Mouse (Mus musculus) small intestine, adult 2 months (tissue): ENCODE data around the gene Cmtm5. TPM values are rescaled to one million over a fixed set of nuclear protein-coding genes. Genes with fewer than 3 reads are reported as not detected.
"Not testable (repeated sequence)": the region's sequence is repeated elsewhere in the genome, so short reads cannot be mapped to it uniquely, and the experiment has no call there.

Experiments
- H3K27ac ChIP-seq: fragments of 200-500 bp; 2 replicates; pipeline ENCODE4 v1.5.1; 2012; ENCODE audit warnings: low read depth, low read length, control low read depth, inconsistent platforms; ENCODE audit not compliant: insufficient read depth
- H3K27me3 ChIP-seq: fragments of 200-500 bp; 2 replicates; pipeline ENCODE4 v1.6.1; 2012; ENCODE audit warnings: mild to moderate bottlenecking, moderate library complexity, low read length, inconsistent platforms; ENCODE audit not compliant: control insufficient read depth, insufficient read depth
- H3K36me3 ChIP-seq: fragments of 200-500 bp; 2 replicates; pipeline ENCODE4 v1.6.1; 2012; ENCODE audit warnings: mild to moderate bottlenecking, low read length, control low read depth, inconsistent platforms; ENCODE audit not compliant: control insufficient read depth, insufficient read depth
- H3K4me1 ChIP-seq: fragments of 200-500 bp; 2 replicates; pipeline ENCODE4 v1.6.1; 2012; ENCODE audit warnings: low read length, inconsistent platforms, mixed read lengths; ENCODE audit not compliant: control insufficient read depth, insufficient read depth, insufficient read length
- H3K4me3 ChIP-seq: fragments of 200-500 bp; 2 replicates; pipeline ENCODE4 v1.5.1; 2012; ENCODE audit warnings: low read depth, mild to moderate bottlenecking, control low read depth, inconsistent platforms, low read length, moderate library complexity
- CTCF ChIP-seq: fragments of 200-500 bp; IDR thresholded peaks from 2 replicates; pipeline ENCODE4 v1.5.1; 2012; ENCODE audit warnings: low read depth, mild to moderate bottlenecking, control low read depth, inconsistent platforms, low read length, moderate library complexity, mixed read lengths; ENCODE audit not compliant: insufficient replicate concordance, insufficient read length; ENCODE audit errors: extremely low read depth
- POLR2A ChIP-seq: fragments of 200-500 bp; IDR thresholded peaks from 2 replicates; pipeline ENCODE4 v1.6.1; 2012; ENCODE audit warnings: low read depth, mild to moderate bottlenecking, control low read depth, inconsistent platforms, low read length, moderate library complexity
- WGBS: fragments of 180-500 bp; shearing (Covaris S2); methylation state at CpG from one replicate; pipeline ENCODE4 v1.1.7; 2018; 5-methylcytosine and 5-hydroxymethylcytosine counted together
- polyA plus RNA-seq: library from polyadenylated mRNA; depleted of rRNA; stranded (reverse); fragments of >200 nt; gene quantifications from 2 replicates; pipeline ENCODE4 v1.2.3, GENCODE M21; 2012

Cmtm5 gene
- polyA plus RNA-seq, 1 experiment: 0.46 TPM

- WGBS: 61% methylated on average over 7 of the region's 7 CpGs
- Histone ChIP-seq H3K27me3 (no peaks in the 10 kb centered on the region), H3K4me3 (no peak overlapping the region), H3K36me3 (no peaks in the 10 kb centered on the region), H3K27ac (no peak overlapping the region), H3K4me1 (no peaks in the 10 kb centered on the region)
- TF ChIP-seq POLR2A (no peak), CTCF (no peak)
Observed at GRCm38 (mm10) chr14:54962714-54963113, 26.7 kb downstream of the Cmtm5 start.

DNA sequence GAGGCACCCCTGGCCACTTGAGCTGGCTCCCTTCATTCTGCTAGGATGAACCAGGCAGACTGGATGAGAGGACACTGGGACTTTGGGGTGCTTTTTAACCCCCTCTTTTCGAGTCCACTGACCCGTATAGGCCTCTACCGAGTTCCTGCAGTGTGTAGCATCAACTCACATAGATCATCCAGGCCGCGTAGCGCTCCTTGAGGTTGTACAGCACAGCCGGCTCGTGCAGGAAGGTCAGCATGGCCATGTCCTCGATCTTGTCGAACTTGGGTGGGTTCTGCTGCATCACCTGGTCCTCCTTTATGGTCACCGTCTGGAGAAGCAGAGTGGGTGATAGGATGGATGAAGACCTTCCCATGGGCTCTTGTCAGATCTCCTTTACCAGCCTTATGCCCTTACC lies 27.7 kb downstream of the Cmtm5 start:
- H3K4me1 ChIP-seq: no peaks in the 10 kb centered on the region
- H3K36me3 ChIP-seq: no peaks in the 10 kb centered on the region
- no peak overlapping the region for H3K4me3 ChIP-seq
- WGBS: 84% methylated on average over 11 of the region's 11 CpGs
- no peak overlapping the region for H3K27ac ChIP-seq
- TF ChIP-seq CTCF (no peak), POLR2A (no peak)
- no peaks in the 10 kb centered on the region for H3K27me3 ChIP-seq

- H3K4me1 ChIP-seq: no peaks in the 10 kb centered on the region
- no peaks in the 10 kb centered on the region for H3K36me3 ChIP-seq
- WGBS: 67% methylated on average over 15 of the region's 15 CpGs
- no peak overlapping the region for H3K4me3 ChIP-seq
- H3K27ac ChIP-seq: no peak overlapping the region
- H3K27me3 ChIP-seq: no peaks in the 10 kb centered on the region
- TF ChIP-seq POLR2A (no peak), CTCF (no peak)
Observed at GRCm38 (mm10) chr14:54965044-54965443, 29.0 kb downstream of the Cmtm5 start.

DNA sequence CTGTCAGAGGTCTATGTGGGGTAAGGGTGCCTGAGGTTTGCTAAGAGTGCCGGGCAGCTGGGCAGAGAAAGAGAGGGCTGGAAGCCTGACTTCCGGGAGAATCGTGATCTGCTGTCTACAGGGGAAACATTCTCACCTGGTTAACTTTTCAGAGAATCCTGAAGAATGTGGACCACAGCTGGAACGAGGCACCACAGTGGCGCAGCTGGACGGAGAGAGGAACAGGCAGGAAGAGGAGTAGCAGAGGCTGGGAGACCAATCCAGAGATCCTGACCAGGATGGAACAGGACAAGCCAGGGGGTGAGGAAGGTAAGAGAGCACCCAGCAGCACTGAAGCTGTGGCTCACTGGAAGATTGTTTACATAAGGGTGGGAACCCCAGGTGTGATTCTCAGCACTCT lies 29.6 kb downstream of the Cmtm5 start:
- Histone ChIP-seq H3K27ac (no peak overlapping the region), H3K4me1 (no peaks in the 10 kb centered on the region), H3K27me3 (no peaks in the 10 kb centered on the region), H3K36me3 (no peaks in the 10 kb centered on the region), H3K4me3 (no peak overlapping the region)
- WGBS: 47% methylated on average over 6 of the region's 6 CpGs
- TF ChIP-seq CTCF (no peak), POLR2A (no peak)

GRCm38 (mm10) chr14:54966320-54966977 lies 30.4 kb downstream of the Cmtm5 start, which contains the start of gene Myh6:
Gene Myh6 (minus strand): TSS chr14:54966927.
- WGBS: 69% methylated on average over 7 of the region's 7 CpGs
- no peak within 1 kb of the TSS for H3K27ac ChIP-seq
- TF ChIP-seq CTCF (no peak), POLR2A (no peak)
- H3K27me3 ChIP-seq: no peaks in the 10 kb centered on the region
- no peaks in the 10 kb centered on the region for H3K4me1 ChIP-seq
- no peak within 1 kb of the TSS for H3K4me3 ChIP-seq
- no peaks in the 10 kb centered on the region for H3K36me3 ChIP-seq

GRCm38 (mm10) chr14:54967874-54968273 lies 31.8 kb downstream of the Cmtm5 start:
- no peaks in the 10 kb centered on the region for H3K36me3 ChIP-seq
- H3K27me3 ChIP-seq: no peaks in the 10 kb centered on the region
- 94% methylated on average over 3 of the region's 3 CpGs for WGBS
- H3K4me3 ChIP-seq: no peak overlapping the region
- no peak for TF ChIP-seq CTCF
- TF ChIP-seq POLR2A: no peak
- H3K27ac ChIP-seq: no peak overlapping the region
- no peaks in the 10 kb centered on the region for H3K4me1 ChIP-seq

GRCm38 (mm10) chr14:54968344-54968743 lies 32.3 kb downstream of the Cmtm5 start:
- Histone ChIP-seq H3K27me3 (no peaks in the 10 kb centered on the region), H3K4me3 (no peak overlapping the region), H3K27ac (no peak overlapping the region), H3K4me1 (no peaks in the 10 kb centered on the region), H3K36me3 (no peaks in the 10 kb centered on the region)
- no peak for TF ChIP-seq CTCF
- TF ChIP-seq POLR2A: no peak

- not testable (repeated sequence) for H3K36me3 ChIP-seq, H3K4me3 ChIP-seq, H3K27me3 ChIP-seq, H3K27ac ChIP-seq, H3K4me1 ChIP-seq
- 85% methylated on average over 11 of the region's 11 CpGs for WGBS
Observed at GRCm38 (mm10) chr14:54972786-54973185, 36.7 kb downstream of the Cmtm5 start.
